Mouse (Mus musculus) bone marrow, adult 2 months (tissue): ENCODE measurements around the gene Dnm2.

ENCODE experiments used
- CTCF ChIP-seq: fragments of 200-500 bp; IDR thresholded peaks from 2 replicates; pipeline ENCODE4 v1.5.1; 2011; ENCODE audit warnings: low read length, control low read depth; ENCODE audit not compliant: control insufficient read depth, insufficient read depth
- POLR2A ChIP-seq: fragments of 200-500 bp; IDR thresholded peaks from 2 replicates; pipeline ENCODE4 v1.6.1; 2011; ENCODE audit warnings: low read depth, mild to moderate bottlenecking, control low read depth, low read length, borderline replicate concordance; ENCODE audit not compliant: control insufficient read depth

GRCm38 (mm10) chr9:21553607-21554273, 129.0 kb downstream of the Dnm2 start:
- no peak for TF ChIP-seq POLR2A
- no peak for TF ChIP-seq CTCF
